Mouse (Mus musculus): ENCODE measurements around the gene Gldc.

DNA sequence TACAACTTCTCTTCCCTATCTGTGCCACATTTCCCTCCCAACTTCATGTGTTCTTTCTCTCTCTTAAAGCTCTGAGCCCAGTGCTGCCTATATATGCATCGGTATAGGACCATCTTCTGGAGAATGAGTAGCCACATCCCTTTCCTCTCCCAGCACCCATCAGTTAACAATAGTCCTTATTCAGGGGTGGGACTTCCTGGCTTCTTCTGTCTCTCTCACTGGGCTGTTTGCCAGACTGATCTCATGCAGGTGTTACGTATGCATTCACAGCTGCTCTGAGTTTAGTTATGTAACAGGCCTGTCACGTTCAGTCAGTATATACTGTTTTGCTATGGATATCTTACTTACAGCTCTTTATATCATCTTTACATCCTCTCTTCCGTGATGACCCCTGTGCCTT lies 109.4 kb downstream of the Gldc start:
- TF ChIP-seq CTCF (IDR thresholded peaks at IDR 0.05; ENCODE audit: extremely low read depth, insufficient read length, insufficient replicate concordance, low read depth, low read length), result no peak
- TF ChIP-seq POLR2A (IDR thresholded peaks at IDR 0.05; ENCODE audit: low read depth, low read length), result no peak
